Mouse (Mus musculus): ENCODE data around the gene Pdcd4. TPM values are rescaled to one million over a fixed set of nuclear protein-coding genes. Genes with fewer than 3 reads are reported as not detected.

The Pdcd4 gene
- polyA plus RNA-seq, 1 experiment from 2014 or later, result 35.9 TPM

DNA sequence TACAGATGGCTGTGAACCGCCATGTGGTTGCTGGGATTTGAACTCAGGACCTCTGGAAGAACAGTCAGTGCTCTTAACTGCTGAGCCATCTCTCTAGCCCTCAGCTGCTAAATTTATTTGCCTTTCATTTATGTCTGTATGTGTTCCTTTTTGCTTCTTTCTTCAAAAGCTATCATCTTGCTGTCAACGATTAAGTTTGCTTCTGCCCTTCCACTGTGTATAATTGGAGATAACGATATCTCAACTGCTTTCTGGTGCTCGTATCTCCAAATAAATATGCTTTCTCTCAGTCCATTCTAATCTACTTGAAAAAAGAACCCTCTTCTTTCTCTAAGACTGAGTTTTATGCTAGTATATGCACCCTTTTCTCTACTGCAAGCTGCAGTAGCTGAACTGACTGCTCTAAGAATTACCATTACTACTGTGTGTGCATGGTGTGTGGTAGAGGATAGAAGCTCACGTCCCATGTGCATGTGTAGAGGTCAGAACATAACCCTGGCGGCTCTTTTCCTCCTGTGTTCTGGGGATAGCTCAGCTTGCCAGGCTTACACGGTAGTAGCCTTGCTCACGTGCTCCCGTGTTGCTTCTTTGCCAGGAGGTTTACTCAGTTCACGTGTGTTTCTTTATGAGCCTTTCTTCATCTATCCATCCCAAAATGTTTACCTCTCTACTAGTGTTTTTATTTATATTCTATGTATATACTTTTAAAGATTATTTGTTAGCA lies 73.0 kb downstream of the Pdcd4 start:
- H3K4me3 ChIP-seq, result no peak overlapping the region
- H3K9ac ChIP-seq, result no peak overlapping the region
- H3K4me2 ChIP-seq, result no peak overlapping the region
- 72% methylated on average over 10 of the region's 10 CpGs for WGBS
- no peaks in the 10 kb centered on the region for H3K9me3 ChIP-seq (replicated peaks)
- H3K36me3 ChIP-seq, result no peaks in the 10 kb centered on the region
- no peak for ATAC-seq (replicated peaks; ENCODE audit: insufficient number of reproducible peaks, insufficient read depth, low FRiP score, low read depth)
- H3K4me1 ChIP-seq (replicated peaks), result no peaks in the 10 kb centered on the region
- H3K27me3 ChIP-seq, result no peaks in the 10 kb centered on the region
- no peak overlapping the region for H3K27ac ChIP-seq

DNA sequence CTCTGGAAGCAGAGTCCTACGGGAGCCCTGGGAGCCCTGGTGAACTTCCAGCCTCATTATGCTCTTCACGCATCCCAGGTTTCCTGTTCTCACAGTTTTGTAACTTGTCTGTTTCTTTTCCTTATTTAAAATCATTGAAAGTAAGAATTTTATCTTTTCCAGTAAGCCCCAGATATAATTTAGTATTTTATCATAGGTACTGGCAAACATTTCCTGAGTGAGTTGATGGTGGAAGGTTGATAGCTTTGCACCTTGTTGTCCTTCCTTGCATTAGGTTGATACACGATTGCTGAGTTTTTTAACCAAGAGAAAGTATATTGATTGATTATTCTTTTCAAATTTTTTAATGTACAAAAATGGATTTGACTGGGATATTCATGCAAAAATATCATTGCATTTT lies 77.2 kb downstream of the Pdcd4 start:
- no peak overlapping the region for H3K27ac ChIP-seq
- H3K4me1 ChIP-seq (replicated peaks), result peaks cover 5% of the 10 kb centered on the region
- no peak overlapping the region for H3K4me2 ChIP-seq
- no peaks in the 10 kb centered on the region for H3K9me3 ChIP-seq (replicated peaks)
- WGBS, result 78% methylated on average over 3 of the region's 3 CpGs
- H3K27me3 ChIP-seq, result no peaks in the 10 kb centered on the region
- no peak overlapping the region for H3K9ac ChIP-seq
- ATAC-seq (replicated peaks; ENCODE audit: insufficient number of reproducible peaks, insufficient read depth, low FRiP score, low read depth), result no peak
- no peaks in the 10 kb centered on the region for H3K36me3 ChIP-seq
- H3K4me3 ChIP-seq, result no peak overlapping the region

DNA sequence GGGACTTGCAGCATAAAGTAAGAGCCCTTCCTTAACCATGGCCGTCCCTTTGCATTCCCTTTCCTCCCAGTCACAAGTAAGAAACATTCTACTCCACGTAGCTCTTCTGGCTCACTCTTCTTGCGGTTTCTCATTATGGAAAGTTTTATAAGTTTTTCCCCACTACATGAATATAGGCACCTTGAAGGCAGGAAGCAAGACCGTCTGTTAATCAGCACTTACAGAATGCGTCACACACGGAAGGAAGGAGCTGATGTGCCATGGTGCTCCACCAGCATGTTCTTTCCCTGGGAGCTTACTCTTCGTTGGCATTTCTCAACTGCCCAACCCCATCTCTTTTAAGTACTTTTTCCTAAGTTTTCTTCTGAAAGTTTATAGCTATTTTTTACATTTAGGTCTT lies 79.9 kb downstream of the Pdcd4 start:
- Histone ChIP-seq H3K4me1 (replicated peaks) (peaks cover 5% of the 10 kb centered on the region), H3K27me3 (no peaks in the 10 kb centered on the region), H3K9ac (no peak overlapping the region), H3K4me3 (no peak overlapping the region), H3K27ac (peak overlapping the region; percentile 47), H3K36me3 (peaks cover 6% of the 10 kb centered on the region; the same call in 1 of the 2 replicates), H3K9me3 (replicated peaks) (no peaks in the 10 kb centered on the region), H3K4me2 (no peak overlapping the region)
- WGBS, result 66% methylated on average over 7 of the region's 7 CpGs
- no peak for ATAC-seq (replicated peaks; ENCODE audit: insufficient number of reproducible peaks, insufficient read depth, low FRiP score, low read depth)

DNA sequence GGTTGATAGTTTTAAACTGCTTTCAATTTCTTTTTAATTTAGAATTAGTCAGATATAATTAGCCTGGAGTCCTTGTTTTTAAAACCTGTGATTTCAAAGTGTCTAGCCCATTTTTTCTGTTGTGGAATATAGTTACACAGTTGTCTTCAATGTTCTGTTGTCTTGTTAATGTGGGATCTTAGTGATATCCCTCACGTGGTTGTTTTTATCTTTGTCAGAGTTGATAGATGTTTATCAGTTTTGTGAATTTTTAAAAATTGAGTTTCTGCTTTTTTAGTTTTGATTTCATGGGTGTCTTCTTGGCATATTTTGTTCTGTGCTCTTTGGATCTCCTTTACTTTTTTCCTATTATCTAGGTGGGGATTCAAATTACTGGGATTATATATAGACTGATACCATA lies 81.6 kb downstream of the Pdcd4 start:
- peaks cover 5% of the 10 kb centered on the region for H3K4me1 ChIP-seq (replicated peaks)
- 61% methylated on average over 1 of the region's 1 CpGs for WGBS
- no peak overlapping the region for H3K9ac ChIP-seq
- no peak for ATAC-seq (replicated peaks; ENCODE audit: insufficient number of reproducible peaks, insufficient read depth, low FRiP score, low read depth)
- H3K4me3 ChIP-seq, result no peak overlapping the region
- no peaks in the 10 kb centered on the region for H3K27me3 ChIP-seq
- peaks cover 13% of the 10 kb centered on the region; the same call in 1 of the 2 replicates for H3K36me3 ChIP-seq
- H3K27ac ChIP-seq, result no peak overlapping the region
- H3K9me3 ChIP-seq (replicated peaks), result no peaks in the 10 kb centered on the region
- H3K4me2 ChIP-seq, result no peak overlapping the region

Other genes starting within 250 kb of the Pdcd4 start
- 39.9 and 44.4 TPM in 2 replicates for gene Rbm20, start 214.9 kb upstream of the Pdcd4 start, polyA plus RNA-seq (2015; fragmentation: Nextera tagmentation; extraction: Ambion mirVana)
- 29.8 and 34.6 TPM in 2 replicates for gene Shoc2, start 52.1 kb downstream of the Pdcd4 start, polyA plus RNA-seq (2015; fragmentation: Nextera tagmentation; extraction: Ambion mirVana)
- gene Bbip1, start 52.4 kb downstream of the Pdcd4 start, polyA plus RNA-seq (2015; fragmentation: Nextera tagmentation; extraction: Ambion mirVana), result 46.7 and 62.8 TPM in 2 replicates
- 0.05 and 0.19 TPM in 2 replicates for gene Adra2a, start 151.9 kb downstream of the Pdcd4 start, polyA plus RNA-seq (2015; fragmentation: Nextera tagmentation; extraction: Ambion mirVana)